Mouse (Mus musculus) ES-E14 (cell line): ENCODE data around the gene Nup93.

ENCODE experiments used
- CHD2 ChIP-seq: IDR thresholded peaks from 2 replicates; pipeline ENCODE4 v1.6.1; 2014; ENCODE audit warnings: mild to moderate bottlenecking, low read depth, low read length, inconsistent platforms
- ZNF384 ChIP-seq: IDR thresholded peaks from 2 replicates; pipeline ENCODE4 v1.6.1; 2012; ENCODE audit warnings: low read depth, low read length, inconsistent platforms

- no peak for TF ChIP-seq ZNF384
- TF ChIP-seq CHD2, result no peak
Observed at GRCm38 (mm10) chr8:94306989-94307513, 92.7 kb downstream of the Nup93 start.
